Mouse (Mus musculus) intestine, embryonic 15.5 days (tissue): ENCODE measurements around the gene Pan2. TPM values are rescaled to one million over a fixed set of nuclear protein-coding genes. Genes with fewer than 3 reads are reported as not detected.
"Not testable (repeated sequence)": the region's sequence is repeated elsewhere in the genome, so short reads cannot be mapped to it uniquely, and the experiment has no call there.

Source experiments
- ATAC-seq: fragments of 200-750 bp; cut with Nextera tagmentation; 2 replicates; pipeline ENCODE4 v1.8.0; 2017; ENCODE audit warnings: moderate TSS enrichment, moderate library complexity
- H3K27ac ChIP-seq: fragments of 300-500 bp; sonication (generic); 2 replicates; pipeline ENCODE4 v1.5.1; 2015; ENCODE audit warnings: mild to moderate bottlenecking, inconsistent platforms
- H3K27me3 ChIP-seq: fragments of 300-500 bp; sonication (generic); replicated peaks from 2 replicates; pipeline ENCODE4 v1.6.1; 2015; ENCODE audit warnings: inconsistent platforms
- H3K36me3 ChIP-seq: fragments of 300-500 bp; sonication (generic); 2 replicates; pipeline ENCODE4 v1.6.1; 2015; ENCODE audit warnings: inconsistent platforms
- H3K4me1 ChIP-seq: fragments of 300-500 bp; sonication (generic); replicated peaks from 2 replicates; pipeline ENCODE4 v1.6.1; 2015; ENCODE audit warnings: inconsistent platforms
- H3K4me2 ChIP-seq: fragments of 300-500 bp; sonication (generic); replicated peaks from 2 replicates; pipeline ENCODE4 v1.6.1; 2015; ENCODE audit warnings: mild to moderate bottlenecking, inconsistent platforms
- H3K4me3 ChIP-seq: fragments of 300-500 bp; sonication (generic); replicated peaks from 2 replicates; pipeline ENCODE4 v1.5.1; 2015; ENCODE audit warnings: inconsistent platforms
- H3K9ac ChIP-seq: fragments of 300-500 bp; sonication (generic); 2 replicates; pipeline ENCODE4 v1.6.1; 2015; ENCODE audit warnings: inconsistent platforms
- H3K9me3 ChIP-seq: fragments of 300-500 bp; sonication (generic); 2 replicates; pipeline ENCODE4 v1.6.1; 2016; ENCODE audit warnings: inconsistent platforms
- WGBS: fragments of 180-500 bp; shearing (Covaris S2); methylation state at CpG from one replicate; pipeline ENCODE4 v1.1.7; 2015; 5-methylcytosine and 5-hydroxymethylcytosine counted together
- polyA plus RNA-seq: library from polyadenylated mRNA; unstranded; fragments of >200 nt; fragmentation: Nextera tagmentation; extraction: Ambion mirVana; gene quantifications from 2 replicates; pipeline ENCODE4 v1.2.1, GENCODE M21; 2015

Gene Pan2
- polyA plus RNA-seq = 26.2 TPM in 2 replicates

- Histone ChIP-seq H3K4me1 (peaks cover 6% of the 10 kb centered on the region), H3K4me3 (peak within 1 kb of the TSS; percentile 42), H3K27me3 (no peaks in the 10 kb centered on the region), H3K9ac (peak within 1 kb of the TSS; percentile 54), H3K4me2 (peak within 1 kb of the TSS; percentile 75), H3K27ac (peak within 1 kb of the TSS; percentile 94), H3K36me3 (no peaks in the 10 kb centered on the region), H3K9me3 (no peaks in the 10 kb centered on the region)
- 2% methylated on average over 37 of the region's 37 CpGs for WGBS
- ATAC-seq = peak; percentile 100
These were observed at the start of gene Pan2 for GRCm38 (mm10) chr10:128303126-128304021. Gene Pan2 (plus strand): TSS chr10:128303335.

- 75% methylated on average over 4 of the region's 4 CpGs for WGBS
- Histone ChIP-seq H3K4me3 (no peak within 1 kb of the TSS), H3K27me3 (no peaks in the 10 kb centered on the region), H3K27ac (no peak within 1 kb of the TSS), H3K9ac (no peak within 1 kb of the TSS), H3K9me3 (no peaks in the 10 kb centered on the region), H3K4me2 (no peak within 1 kb of the TSS), H3K4me1 (no peaks in the 10 kb centered on the region), H3K36me3 (peaks cover 35% of the 10 kb centered on the region)
- no peak for ATAC-seq
These were observed 49.4 kb upstream of the Pan2 start, which contains the start of gene Apon for GRCm38 (mm10) chr10:128253677-128254255. Gene Apon (plus strand): TSS chr10:128254096.

- Histone ChIP-seq H3K27me3 (no peaks in the 10 kb centered on the region), H3K4me2 (no peak overlapping the region), H3K36me3 (peaks cover 16% of the 10 kb centered on the region), H3K4me1 (no peaks in the 10 kb centered on the region), H3K9ac (no peak overlapping the region), H3K9me3 (no peaks in the 10 kb centered on the region), H3K4me3 (no peak overlapping the region), H3K27ac (no peak overlapping the region)
- 87% methylated on average over 8 of the region's 8 CpGs for WGBS
- no peak for ATAC-seq
These were observed 47.2 kb upstream of the Pan2 start for GRCm38 (mm10) chr10:128255925-128256324.

- no peaks in the 10 kb centered on the region for H3K9me3 ChIP-seq
- H3K27ac ChIP-seq = no peak overlapping the region
- no peak for ATAC-seq
- peaks cover 12% of the 10 kb centered on the region; the same call in 1 of the 2 replicates for H3K36me3 ChIP-seq
- H3K4me2 ChIP-seq = no peak overlapping the region
- no peaks in the 10 kb centered on the region for H3K27me3 ChIP-seq
- H3K9ac ChIP-seq = no peak overlapping the region
- 86% methylated on average over 8 of the region's 8 CpGs for WGBS
- H3K4me3 ChIP-seq = no peak overlapping the region
- no peaks in the 10 kb centered on the region for H3K4me1 ChIP-seq
These were observed 46.8 kb upstream of the Pan2 start for GRCm38 (mm10) chr10:128256328-128256727.

- Histone ChIP-seq H3K4me3 (no peak overlapping the region), H3K4me1 (no peaks in the 10 kb centered on the region), H3K4me2 (no peak overlapping the region), H3K9me3 (no peaks in the 10 kb centered on the region), H3K27ac (no peak overlapping the region), H3K9ac (no peak overlapping the region), H3K27me3 (no peaks in the 10 kb centered on the region), H3K36me3 (no peaks in the 10 kb centered on the region)
- ATAC-seq = no peak
- 65% methylated on average over 4 of the region's 4 CpGs for WGBS
These were observed 44.2 kb upstream of the Pan2 start for GRCm38 (mm10) chr10:128258953-128259352.

- H3K4me1 ChIP-seq = no peaks in the 10 kb centered on the region
- no peak overlapping the region for H3K9ac ChIP-seq
- no peak overlapping the region for H3K27ac ChIP-seq
- 91% methylated on average over 5 of the region's 5 CpGs for WGBS
- no peak for ATAC-seq
- no peaks in the 10 kb centered on the region for H3K9me3 ChIP-seq
- H3K4me2 ChIP-seq = no peak overlapping the region
- no peaks in the 10 kb centered on the region for H3K36me3 ChIP-seq
- H3K27me3 ChIP-seq = no peaks in the 10 kb centered on the region
- no peak overlapping the region for H3K4me3 ChIP-seq
These were observed 43.2 kb upstream of the Pan2 start for GRCm38 (mm10) chr10:128259946-128260345.

GRCm38 (mm10) chr10:128260376-128260775, 42.8 kb upstream of the Pan2 start:
- ATAC-seq, H3K4me2 ChIP-seq, H3K27me3 ChIP-seq, H3K9ac ChIP-seq, H3K4me1 ChIP-seq, H3K36me3 ChIP-seq, H3K9me3 ChIP-seq, H3K4me3 ChIP-seq, H3K27ac ChIP-seq: not testable (repeated sequence)
- WGBS = 73% methylated on average over 7 of the region's 7 CpGs

GRCm38 (mm10) chr10:128262300-128262699, 40.8 kb upstream of the Pan2 start:
- ATAC-seq = no peak
- Histone ChIP-seq H3K36me3 (no peaks in the 10 kb centered on the region), H3K9ac (no peak overlapping the region), H3K4me3 (no peak overlapping the region), H3K4me2 (no peak overlapping the region), H3K9me3 (no peaks in the 10 kb centered on the region), H3K27ac (no peak overlapping the region), H3K4me1 (no peaks in the 10 kb centered on the region), H3K27me3 (no peaks in the 10 kb centered on the region)
- 76% methylated on average over 22 of the region's 22 CpGs for WGBS

- H3K36me3 ChIP-seq = no peaks in the 10 kb centered on the region
- H3K9me3 ChIP-seq = no peaks in the 10 kb centered on the region
- ATAC-seq = no peak
- no peak overlapping the region for H3K27ac ChIP-seq
- H3K9ac ChIP-seq = no peak overlapping the region
- H3K4me3 ChIP-seq = no peak overlapping the region
- no peaks in the 10 kb centered on the region for H3K27me3 ChIP-seq
- no peak overlapping the region for H3K4me2 ChIP-seq
- no peaks in the 10 kb centered on the region for H3K4me1 ChIP-seq
- WGBS = 77% methylated on average over 6 of the region's 6 CpGs
These were observed 39.5 kb upstream of the Pan2 start for GRCm38 (mm10) chr10:128263393-128264310.

GRCm38 (mm10) chr10:128268371-128268770, 34.8 kb upstream of the Pan2 start, which contains the start of gene Apof:
Gene Apof (plus strand): TSS chr10:128268671.
- 67% methylated on average over 6 of the region's 6 CpGs for WGBS
- no peak within 1 kb of the TSS for H3K4me3 ChIP-seq
- peaks cover 3% of the 10 kb centered on the region; the same call in 1 of the 2 replicates for H3K4me1 ChIP-seq
- ATAC-seq = no peak
- H3K36me3 ChIP-seq = no peaks in the 10 kb centered on the region
- H3K9ac ChIP-seq = no peak within 1 kb of the TSS
- no peaks in the 10 kb centered on the region for H3K27me3 ChIP-seq
- no peak within 1 kb of the TSS for H3K27ac ChIP-seq
- H3K4me2 ChIP-seq = no peak within 1 kb of the TSS
- H3K9me3 ChIP-seq = no peaks in the 10 kb centered on the region

GRCm38 (mm10) chr10:128269206-128269910, 33.8 kb upstream of the Pan2 start:
- H3K4me2 ChIP-seq = no peak overlapping the region
- no peak for ATAC-seq
- H3K36me3 ChIP-seq = no peaks in the 10 kb centered on the region
- H3K27ac ChIP-seq = no peak overlapping the region
- no peaks in the 10 kb centered on the region for H3K9me3 ChIP-seq
- no peak overlapping the region for H3K4me3 ChIP-seq
- H3K4me1 ChIP-seq = peaks cover 3% of the 10 kb centered on the region; the same call in 1 of the 2 replicates
- no peak overlapping the region for H3K9ac ChIP-seq
- WGBS = 86% methylated on average over 16 of the region's 16 CpGs
- no peaks in the 10 kb centered on the region for H3K27me3 ChIP-seq
